ENCODE assay signal across 15 mouse cellular contexts in genomic region chr10:5163770-5164169, GRCm38 (mm10).
DNase-seq lines count a peak whose midpoint lies in the region; ATAC-seq and TF ChIP-seq lines count a peak whose summit lies in the region.
"Had no signal": no experiment of that assay in that cellular context is flagged by ENCODE, and none has a peak within 500 bp of the region (broad histone marks: within the 10 kb centered on the region; RNA-seq: fewer than 3 reads in every experiment).

No protein-coding gene starts in this region.

- DNase-seq in spleen, adult 18-20 months, result peak; percentile 54 to 58
- DNase-seq in spleen, adult 12 weeks (ENCODE audit: low spot score), result no peak
- DNase-seq in testis, postnatal 10 days (ENCODE audit: low spot score), result no peak
- no peak for DNase-seq in cerebellum, postnatal 4 days (ENCODE audit: low spot score in 2 of 2)
- DNase-seq in adrenal gland, adult (ENCODE audit: inconsistent age in 2 of 2, low spot score in 1 of 2), result no peak
- DNase-seq: cerebellum, postnatal 14 days; heart, postnatal 10 days; left cerebral cortex, postnatal 4 days; lung, embryonic 14.5 days; midbrain, embryonic 14.5 days; right cerebral cortex, postnatal 4 days had no signal

- no peak overlapping the region for H3K4me3 ChIP-seq in small intestine, adult 2 months (ENCODE audit: low read depth, low read length)
- no peak overlapping the region for H3K4me3 ChIP-seq in forebrain, embryonic 13.5 days
- H3K4me3 ChIP-seq: intestine, embryonic 15.5 days had no signal

- no peak for TF ChIP-seq POLR2A in small intestine, adult 2 months (IDR thresholded peaks at IDR 0.05; ENCODE audit: low read depth, low read length)

- no peak for TF ChIP-seq CTCF in small intestine, adult 2 months (IDR thresholded peaks at IDR 0.05; ENCODE audit: extremely low read depth, insufficient read length, insufficient replicate concordance, low read depth, low read length)

- 0 out of 2 replicates have a peak overlapping the region, but pooled peaks have one; percentile 11 for H3K27ac ChIP-seq in small intestine, adult 2 months (ENCODE audit: insufficient read depth, low read depth, low read length)
- H3K27ac ChIP-seq in forebrain, embryonic 13.5 days, result no peak overlapping the region
- H3K27ac ChIP-seq: intestine, embryonic 15.5 days had no signal

- H3K9me3 ChIP-seq in forebrain, embryonic 13.5 days (replicated peaks), result no peaks in the 10 kb centered on the region
- H3K9me3 ChIP-seq: intestine, embryonic 15.5 days had no signal

- WGBS in small intestine, adult 2 months, result 48% methylated on average over 6 of the region's 6 CpGs
- WGBS in forebrain, embryonic 13.5 days, result 77% methylated on average over 6 of the region's 6 CpGs

- ATAC-seq in inflammation-experienced regulatory T-cells, adult 6 months, result peak; percentile 81
- no peak for ATAC-seq in forebrain, embryonic 13.5 days
- ATAC-seq: intestine, embryonic 15.5 days had no signal

- no peak overlapping the region for H3K4me2 ChIP-seq in forebrain, embryonic 13.5 days
- H3K4me2 ChIP-seq: intestine, embryonic 15.5 days; lung, embryonic 14.5 days had no signal

- no peaks in the 10 kb centered on the region for H3K36me3 ChIP-seq in small intestine, adult 2 months (ENCODE audit: control insufficient read depth, insufficient read depth, low read length)
- no peaks in the 10 kb centered on the region for H3K36me3 ChIP-seq in forebrain, embryonic 13.5 days (ENCODE audit: poor library complexity, severe bottlenecking)

- H3K9ac ChIP-seq in forebrain, embryonic 13.5 days, result no peak overlapping the region
- H3K9ac ChIP-seq: intestine, embryonic 15.5 days; lung, embryonic 14.5 days had no signal

- no peaks in the 10 kb centered on the region for H3K27me3 ChIP-seq in small intestine, adult 2 months (ENCODE audit: control insufficient read depth, insufficient read depth, low read length)
- no peaks in the 10 kb centered on the region for H3K27me3 ChIP-seq in forebrain, embryonic 13.5 days
- H3K27me3 ChIP-seq: intestine, embryonic 15.5 days had no signal

- H3K4me1 ChIP-seq in small intestine, adult 2 months (ENCODE audit: control insufficient read depth, insufficient read depth, insufficient read length, low read length), result no peaks in the 10 kb centered on the region
- no peaks in the 10 kb centered on the region for H3K4me1 ChIP-seq in forebrain, embryonic 13.5 days
- H3K4me1 ChIP-seq: intestine, embryonic 15.5 days had no signal

Comparison
In these comparisons a context has a peak if more than half of its experiments do, and no peak if none do; other contexts are left out.
1. DNase-seq: peak in spleen, adult 18-20 months (2 of 2); none in spleen, adult 12 weeks (single experiment), testis, postnatal 10 days (single experiment), cerebellum, postnatal 4 days (0 of 2) and adrenal gland, adult (0 of 2).